ENCODE assay signal across 23 mouse cellular contexts in genomic region chr8:94552696-94553095, GRCm38 (mm10). TPM values are rescaled to one million over a fixed set of nuclear protein-coding genes. Genes with fewer than 3 reads are reported as not detected.
DNase-seq lines count a peak whose midpoint lies in the region; ATAC-seq lines count a peak whose summit lies in the region.
"Had no signal": no experiment of that assay in that cellular context is flagged by ENCODE, and none has a peak within 500 bp of the region (broad histone marks: within the 10 kb centered on the region; RNA-seq: fewer than 3 reads in every experiment).

No protein-coding gene starts in this region.

- no peak overlapping the region for H3K4me2 ChIP-seq in hindbrain, embryonic 12.5 days (replicated peaks)
- no peak overlapping the region for H3K4me2 ChIP-seq in hindbrain, embryonic 11.5 days (replicated peaks; ENCODE audit: low read depth, low read length)
- no peak overlapping the region for H3K4me2 ChIP-seq in forebrain, embryonic 15.5 days (replicated peaks)
- no peak overlapping the region for H3K4me2 ChIP-seq in midbrain, embryonic 12.5 days (replicated peaks)
- no peak overlapping the region for H3K4me2 ChIP-seq in neural tube, embryonic 15.5 days
- H3K4me2 ChIP-seq: limb, embryonic 15.5 days had no signal

- ATAC-seq in hindbrain, embryonic 12.5 days (ENCODE audit: low FRiP score): no peak
- no peak for ATAC-seq in hindbrain, embryonic 11.5 days (ENCODE audit: low FRiP score)
- ATAC-seq in forebrain, embryonic 15.5 days (replicated peaks): no peak
- no peak for ATAC-seq in midbrain, embryonic 12.5 days (ENCODE audit: low FRiP score, low read depth)
- no peak for ATAC-seq in neural tube, embryonic 15.5 days (ENCODE audit: low FRiP score)
- ATAC-seq: activated CD4-positive, CD25-positive, alpha-beta regulatory T cell, adult 4 months; inflammation-experienced regulatory T-cells, adult 6 months; liver, postnatal 0 days; Patski had no signal

- H3K27ac ChIP-seq in hindbrain, embryonic 12.5 days: 0 out of 2 replicates have a peak overlapping the region, but pooled peaks have one; percentile 5
- no peak overlapping the region for H3K27ac ChIP-seq in hindbrain, embryonic 11.5 days (ENCODE audit: low read depth, low read length)
- H3K27ac ChIP-seq in forebrain, embryonic 15.5 days (replicated peaks): peak overlapping the region; percentile 73; the same call in 1 of the 2 replicates
- H3K27ac ChIP-seq in midbrain, embryonic 12.5 days (replicated peaks): peak overlapping the region; percentile 82; the same call in 1 of the 2 replicates
- H3K27ac ChIP-seq in neural tube, embryonic 15.5 days (replicated peaks): peak overlapping the region; percentile 80
- H3K27ac ChIP-seq: heart, embryonic 10.5 days; limb, embryonic 15.5 days; stomach, postnatal 0 days had no signal

- no peaks in the 10 kb centered on the region for H3K9me3 ChIP-seq in hindbrain, embryonic 12.5 days (replicated peaks)
- H3K9me3 ChIP-seq in hindbrain, embryonic 11.5 days (ENCODE audit: control insufficient read depth, low read length): no peaks in the 10 kb centered on the region
- H3K9me3 ChIP-seq in forebrain, embryonic 15.5 days: no peaks in the 10 kb centered on the region
- no peaks in the 10 kb centered on the region for H3K9me3 ChIP-seq in midbrain, embryonic 12.5 days
- H3K9me3 ChIP-seq in neural tube, embryonic 15.5 days (replicated peaks): no peaks in the 10 kb centered on the region
- H3K9me3 ChIP-seq: heart, embryonic 10.5 days; limb, embryonic 15.5 days had no signal

- peaks cover 22% of the 10 kb centered on the region for H3K4me1 ChIP-seq in hindbrain, embryonic 12.5 days
- H3K4me1 ChIP-seq in hindbrain, embryonic 11.5 days (replicated peaks; ENCODE audit: control insufficient read depth, insufficient read depth, low read length): peaks cover 8% of the 10 kb centered on the region; the same call in 1 of the 2 replicates
- H3K4me1 ChIP-seq in forebrain, embryonic 15.5 days: peaks cover 28% of the 10 kb centered on the region
- peaks cover 40% of the 10 kb centered on the region for H3K4me1 ChIP-seq in midbrain, embryonic 12.5 days
- H3K4me1 ChIP-seq in neural tube, embryonic 15.5 days: peaks cover 24% of the 10 kb centered on the region
- H3K4me1 ChIP-seq: limb, embryonic 15.5 days had no signal

- DNase-seq in hindbrain, embryonic 11.5 days (ENCODE audit: low spot score): no peak
- no peak for DNase-seq in thymus, postnatal 25 days
- no peak for DNase-seq in thymus, postnatal 0 days (ENCODE audit: low spot score)
- DNase-seq in kidney, adult 8-10 months: no peak
- DNase-seq: B cell, adult 2 months; cerebellum, adult 9-11 months; gastrocnemius, postnatal 36 days; heart, postnatal 10 days; kidney, adult 9 months; kidney, postnatal 4 days; liver, postnatal 0 days; lung, postnatal 14 days; thymus, postnatal 14 days had no signal

- H3K4me3 ChIP-seq in hindbrain, embryonic 12.5 days: no peak overlapping the region
- H3K4me3 ChIP-seq in hindbrain, embryonic 11.5 days (ENCODE audit: low read depth, low read length): no peak overlapping the region
- H3K4me3 ChIP-seq in forebrain, embryonic 15.5 days: no peak overlapping the region
- no peak overlapping the region for H3K4me3 ChIP-seq in midbrain, embryonic 12.5 days
- no peak overlapping the region for H3K4me3 ChIP-seq in neural tube, embryonic 15.5 days (replicated peaks)
- H3K4me3 ChIP-seq: heart, embryonic 10.5 days; limb, embryonic 15.5 days had no signal

- no peak overlapping the region for H3K9ac ChIP-seq in hindbrain, embryonic 12.5 days
- no peak overlapping the region for H3K9ac ChIP-seq in hindbrain, embryonic 11.5 days (ENCODE audit: low read depth, low read length)
- H3K9ac ChIP-seq in forebrain, embryonic 15.5 days (replicated peaks): no peak overlapping the region
- H3K9ac ChIP-seq in midbrain, embryonic 12.5 days (replicated peaks): no peak overlapping the region
- no peak overlapping the region for H3K9ac ChIP-seq in neural tube, embryonic 15.5 days (replicated peaks)
- H3K9ac ChIP-seq: limb, embryonic 15.5 days; liver, postnatal 0 days had no signal

- H3K27me3 ChIP-seq in hindbrain, embryonic 12.5 days: peaks cover 26% of the 10 kb centered on the region; the same call in 1 of the 2 replicates
- no peaks in the 10 kb centered on the region for H3K27me3 ChIP-seq in hindbrain, embryonic 11.5 days (ENCODE audit: control insufficient read depth, insufficient read depth, low read length)
- no peaks in the 10 kb centered on the region for H3K27me3 ChIP-seq in forebrain, embryonic 15.5 days
- H3K27me3 ChIP-seq in midbrain, embryonic 12.5 days: peaks cover 54% of the 10 kb centered on the region
- H3K27me3 ChIP-seq in neural tube, embryonic 15.5 days (replicated peaks): no peaks in the 10 kb centered on the region
- H3K27me3 ChIP-seq: limb, embryonic 15.5 days; Patski had no signal

- 79% methylated on average over 2 of the region's 2 CpGs for WGBS in hindbrain, embryonic 12.5 days
- 79% methylated on average over 2 of the region's 2 CpGs for WGBS in hindbrain, embryonic 11.5 days
- WGBS in forebrain, embryonic 15.5 days: 82% methylated on average over 2 of the region's 2 CpGs
- WGBS in midbrain, embryonic 12.5 days: 71% methylated on average over 2 of the region's 2 CpGs
- WGBS in neural tube, embryonic 15.5 days: 72% methylated on average over 2 of the region's 2 CpGs

- H3K36me3 ChIP-seq in hindbrain, embryonic 12.5 days: no peaks in the 10 kb centered on the region
- H3K36me3 ChIP-seq in hindbrain, embryonic 11.5 days (ENCODE audit: control insufficient read depth, insufficient read depth, low read length): no peaks in the 10 kb centered on the region
- no peaks in the 10 kb centered on the region for H3K36me3 ChIP-seq in forebrain, embryonic 15.5 days
- H3K36me3 ChIP-seq in midbrain, embryonic 12.5 days: no peaks in the 10 kb centered on the region
- no peaks in the 10 kb centered on the region for H3K36me3 ChIP-seq in neural tube, embryonic 15.5 days
- H3K36me3 ChIP-seq: heart, embryonic 10.5 days; limb, embryonic 15.5 days had no signal

RNA-seq across cellular contexts. Expression of gene Cpne2, which starts 19.9 kb away (rescaled TPM):
- polyA plus RNA-seq in hindbrain, embryonic 12.5 days (2016; fragmentation: Nextera tagmentation; extraction: Ambion mirVana): 10.4 and 11.9 TPM in 2 replicates
- polyA plus RNA-seq in hindbrain, embryonic 11.5 days (2014; fragmentation: Nextera tagmentation; extraction: Ambion mirVana): 9.8 and 10.1 TPM in 2 replicates
- polyA plus RNA-seq in forebrain, embryonic 15.5 days (2015; fragmentation: Nextera tagmentation; extraction: Ambion mirVana): 22.4 and 24.8 TPM in 2 replicates
- polyA plus RNA-seq in midbrain, embryonic 12.5 days (2016; fragmentation: Nextera tagmentation; extraction: Ambion mirVana): 9.9 and 10.0 TPM in 2 replicates
- polyA plus RNA-seq in neural tube, embryonic 15.5 days (2015; fragmentation: Nextera tagmentation; extraction: Ambion mirVana): 25.6 and 29.9 TPM in 2 replicates
- 2.9 and 3.0 TPM in 2 replicates for polyA plus RNA-seq in thymus, postnatal 0 days (2015; fragmentation: Nextera tagmentation; extraction: Ambion mirVana)

RNA-seq across cellular contexts. Expression of gene Rspry1, which starts 49.0 kb away (rescaled TPM):
- 53.6 and 54.8 TPM in 2 replicates for polyA plus RNA-seq in hindbrain, embryonic 12.5 days (2016; fragmentation: Nextera tagmentation; extraction: Ambion mirVana)
- polyA plus RNA-seq in hindbrain, embryonic 11.5 days (2014; fragmentation: Nextera tagmentation; extraction: Ambion mirVana): 45.5 and 50.4 TPM in 2 replicates
- polyA plus RNA-seq in forebrain, embryonic 15.5 days (2015; fragmentation: Nextera tagmentation; extraction: Ambion mirVana): 50.1 and 52.0 TPM in 2 replicates
- polyA plus RNA-seq in midbrain, embryonic 12.5 days (2016; fragmentation: Nextera tagmentation; extraction: Ambion mirVana): 55.0 and 57.7 TPM in 2 replicates
- 50.0 and 50.2 TPM in 2 replicates for polyA plus RNA-seq in neural tube, embryonic 15.5 days (2015; fragmentation: Nextera tagmentation; extraction: Ambion mirVana)
- 33.8 and 40.1 TPM in 2 replicates for polyA plus RNA-seq in thymus, postnatal 0 days (2015; fragmentation: Nextera tagmentation; extraction: Ambion mirVana)

RNA-seq across cellular contexts. Expression of gene Fam192a, which starts 49.1 kb away (rescaled TPM):
- polyA plus RNA-seq in hindbrain, embryonic 12.5 days (2016; fragmentation: Nextera tagmentation; extraction: Ambion mirVana): 89.6 and 99.7 TPM in 2 replicates
- polyA plus RNA-seq in hindbrain, embryonic 11.5 days (2014; fragmentation: Nextera tagmentation; extraction: Ambion mirVana): 110 TPM in 2 replicates
- polyA plus RNA-seq in forebrain, embryonic 15.5 days (2015; fragmentation: Nextera tagmentation; extraction: Ambion mirVana): 97.5 and 103 TPM in 2 replicates
- polyA plus RNA-seq in midbrain, embryonic 12.5 days (2016; fragmentation: Nextera tagmentation; extraction: Ambion mirVana): 97.4 and 105 TPM in 2 replicates
- 66.6 and 70.5 TPM in 2 replicates for polyA plus RNA-seq in neural tube, embryonic 15.5 days (2015; fragmentation: Nextera tagmentation; extraction: Ambion mirVana)
- polyA plus RNA-seq in thymus, postnatal 0 days (2015; fragmentation: Nextera tagmentation; extraction: Ambion mirVana): 82.5 and 85.3 TPM in 2 replicates
